Mouse (Mus musculus) B cell, adult 2 months (primary cell): ENCODE data around the gene Trub1.

ENCODE experiments used
- DNase-seq, 2 experiments: peaks; one replicate each; pipeline ENCODE4 v3.0.0; 2022

Gene Trub1

GRCm38 (mm10) chr19:57452492-57453217, at the start of gene Trub1:
Trub1 (plus strand) TSS chr19:57452912.
- peak; percentile 83 to 84 for DNase-seq

- DNase-seq = peak; percentile 78 to 80
Observed at GRCm38 (mm10) chr19:57403700-57404501, 48.8 kb upstream of the Trub1 start.

GRCm38 (mm10) chr19:57404502-57404848, 48.2 kb upstream of the Trub1 start:
- DNase-seq = peak in 1 of 2 experiments; percentile 11

GRCm38 (mm10) chr19:57407947-57408346, 44.8 kb upstream of the Trub1 start:
- no peak for DNase-seq

- peak; percentile 47 to 51 for DNase-seq
Observed at GRCm38 (mm10) chr19:57411375-57412196, 41.1 kb upstream of the Trub1 start.

- DNase-seq = no peak
Observed at GRCm38 (mm10) chr19:57413170-57413569, 39.5 kb upstream of the Trub1 start.

- DNase-seq = peak; percentile 37 to 42
Observed at GRCm38 (mm10) chr19:57413918-57414317, 38.8 kb upstream of the Trub1 start.

- no peak for DNase-seq
Observed at GRCm38 (mm10) chr19:57415031-57415807, 37.5 kb upstream of the Trub1 start.

- DNase-seq = no peak
Observed at GRCm38 (mm10) chr19:57417800-57418580, 34.7 kb upstream of the Trub1 start.

- no peak for DNase-seq
Observed at GRCm38 (mm10) chr19:57423402-57423801, 29.3 kb upstream of the Trub1 start.

GRCm38 (mm10) chr19:57425296-57425695, 27.4 kb upstream of the Trub1 start:
- no peak for DNase-seq

- no peak for DNase-seq
Observed at GRCm38 (mm10) chr19:57426841-57427240, 25.9 kb upstream of the Trub1 start.

- no peak for DNase-seq
Observed at GRCm38 (mm10) chr19:57427756-57428438, 24.8 kb upstream of the Trub1 start.

- DNase-seq = no peak
Observed at GRCm38 (mm10) chr19:57428641-57429040, 24.1 kb upstream of the Trub1 start.

- DNase-seq = no peak
Observed at GRCm38 (mm10) chr19:57429926-57430325, 22.8 kb upstream of the Trub1 start.

- DNase-seq = no peak
Observed at GRCm38 (mm10) chr19:57431476-57431875, 21.2 kb upstream of the Trub1 start.

GRCm38 (mm10) chr19:57434024-57434423, 18.7 kb upstream of the Trub1 start:
- no peak for DNase-seq

GRCm38 (mm10) chr19:57436586-57437021, 16.1 kb upstream of the Trub1 start:
- no peak for DNase-seq

- no peak for DNase-seq
Observed at GRCm38 (mm10) chr19:57437042-57437441, 15.7 kb upstream of the Trub1 start.

- no peak for DNase-seq
Observed at GRCm38 (mm10) chr19:57439296-57439695, 13.4 kb upstream of the Trub1 start.

- no peak for DNase-seq
Observed at GRCm38 (mm10) chr19:57441501-57441900, 11.2 kb upstream of the Trub1 start.
